Mouse (Mus musculus) erythroblast, embryonic 14.5 days (primary cell): ENCODE measurements around the gene Adam8.

Experiments used
- GATA1 ChIP-seq: IDR thresholded peaks from 2 replicates; pipeline ENCODE4 v1.6.1; 2012; ENCODE audit warnings: low read length, inconsistent platforms, mixed read lengths
- TAL1 ChIP-seq: IDR thresholded peaks from 3 replicates; pipeline ENCODE4 v1.6.1; 2012; ENCODE audit warnings: low read length, inconsistent platforms, mixed read lengths

- TF ChIP-seq GATA1 (no peak), TAL1 (no peak)
These were observed 42.5 kb downstream of the Adam8 start for GRCm38 (mm10) chr7:139949893-139950282.
